Mouse (Mus musculus) ES-E14 (cell line): ENCODE data around the gene Mapk13. TPM values are rescaled to one million over a fixed set of nuclear protein-coding genes. Genes with fewer than 3 reads are reported as not detected.
A peak's percentile ranks its signal among the peaks of the same experiment; 100 is the strongest.

ENCODE experiments used
- DNase-seq: peaks from one replicate; pipeline ENCODE4 v3.0.0-alpha.2; 2013; ENCODE audit warnings: low read depth, low spot score
- H3K27ac ChIP-seq: 2 replicates; pipeline ENCODE4 v1.5.1; 2012; ENCODE audit warnings: low read depth, mild to moderate bottlenecking, low read length, moderate library complexity, mixed read lengths; ENCODE audit not compliant: poor library complexity, insufficient read depth, severe bottlenecking
- H3K36me3 ChIP-seq: 2 replicates; pipeline ENCODE4 v1.6.1; 2012; ENCODE audit warnings: mild to moderate bottlenecking, low read length, moderate library complexity, mixed read lengths; ENCODE audit not compliant: control insufficient read depth, poor library complexity, insufficient read depth, severe bottlenecking
- H3K4me1 ChIP-seq, 2 experiments: fragments of 150-350 bp in 1 of 2; sonication (generic) in 1 of 2; 2 replicates each; pipeline ENCODE4 v1.6.1; 2012; ENCODE audit warnings: low read length in 2 of 2, mild to moderate bottlenecking in 1 of 2, mixed read lengths in 1 of 2; ENCODE audit not compliant: control insufficient read depth in 2 of 2, insufficient read depth in 2 of 2, poor library complexity in 1 of 2
- H3K4me3 ChIP-seq, 2 experiments: fragments of 150-350 bp in 1 of 2; sonication (generic) in 1 of 2; 2 replicates each; pipeline ENCODE4 v1.5.1; 2012; ENCODE audit warnings: low read length in 2 of 2, low read depth in 1 of 2, mild to moderate bottlenecking in 1 of 2, mixed read lengths in 1 of 2; ENCODE audit not compliant: insufficient read depth in 1 of 2, poor library complexity in 1 of 2, severe bottlenecking in 1 of 2
- H3K9ac ChIP-seq: 2 replicates; pipeline ENCODE4 v1.6.1; 2012; ENCODE audit warnings: low read depth, mild to moderate bottlenecking, low read length, mixed read lengths; ENCODE audit not compliant: poor library complexity, insufficient read depth, severe bottlenecking
- H3K9me3 ChIP-seq: fragments of 150-350 bp; sonication (generic); 2 replicates; pipeline ENCODE4 v1.6.1; 2012; ENCODE audit warnings: low read depth, mild to moderate bottlenecking, low read length; ENCODE audit not compliant: control insufficient read depth, insufficient read depth
- CHD2 ChIP-seq: IDR thresholded peaks from 2 replicates; pipeline ENCODE4 v1.6.1; 2014; ENCODE audit warnings: mild to moderate bottlenecking, low read depth, low read length, inconsistent platforms
- HCFC1 ChIP-seq: IDR thresholded peaks from 2 replicates; pipeline ENCODE4 v1.6.1; 2012; ENCODE audit warnings: low read length, inconsistent platforms, borderline replicate concordance; ENCODE audit not compliant: insufficient read depth
- MAFK ChIP-seq: IDR thresholded peaks from 2 replicates; pipeline ENCODE4 v1.6.1; 2014; ENCODE audit warnings: mild to moderate bottlenecking, low read depth, low read length, inconsistent platforms; ENCODE audit not compliant: insufficient read depth
- ZC3H11A ChIP-seq: IDR thresholded peaks from 2 replicates; pipeline ENCODE4 v1.6.1; 2012; ENCODE audit warnings: low read depth, mild to moderate bottlenecking, inconsistent platforms, low read length, borderline replicate concordance
- ZNF384 ChIP-seq: IDR thresholded peaks from 2 replicates; pipeline ENCODE4 v1.6.1; 2012; ENCODE audit warnings: low read depth, low read length, inconsistent platforms
- in situ Hi-C, 2 experiments: fragments of 600-800 bp; cut with MboI; formaldehyde crosslinking; loops; one replicate each; pipeline ENCODE4 v1.15.1; 2025; ENCODE audit warnings: low sequenced_read_pairs in 2 of 2, inconsistent platforms in 1 of 2; ENCODE audit not compliant: unreplicated experiment in 2 of 2
- total RNA-seq: library from RNA; depleted of rRNA; stranded (reverse); fragments of 300-350 nt; gene quantifications from 2 replicates; pipeline ENCODE4 v1.2.3, GENCODE M21; 2012

The Mapk13 gene
- total RNA-seq, 1 experiment, result 7.1 TPM

DNA sequence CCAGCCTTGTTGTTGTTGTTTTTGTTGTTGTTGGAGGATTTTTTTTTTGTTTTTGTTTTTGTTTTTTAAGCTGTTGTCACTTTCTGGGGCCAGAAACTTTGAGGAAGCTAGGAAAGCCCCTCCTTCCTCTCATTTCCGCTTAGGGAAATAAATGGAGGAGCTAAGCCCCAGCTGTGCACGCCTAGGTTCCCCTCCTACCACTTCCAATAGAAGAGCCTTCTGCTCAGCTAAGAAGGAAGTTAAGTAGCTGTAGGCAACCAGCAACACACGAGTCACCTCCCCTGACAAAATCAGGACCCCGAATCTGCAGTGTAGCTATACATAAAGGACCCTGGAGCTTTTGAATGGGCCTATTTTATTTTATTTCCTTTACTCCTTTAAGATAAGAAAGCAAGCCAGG lies 31.1 kb upstream of the Mapk13 start:
- Histone ChIP-seq H3K9ac (no peak overlapping the region), H3K4me1 (0 out of 4 replicates have a peak, but pooled peaks cover 0 to 2% of the 10 kb centered on the region in 2 experiments), H3K27ac (no peak overlapping the region), H3K4me3 (no peak overlapping the region), H3K36me3 (peaks cover 33% of the 10 kb centered on the region), H3K9me3 (no peaks in the 10 kb centered on the region)
- in situ Hi-C loops, result no loop called here
- no peak for TF ChIP-seq MAFK
- no peak for TF ChIP-seq CHD2
- no peak for TF ChIP-seq HCFC1
- DNase-seq, result no peak

DNA sequence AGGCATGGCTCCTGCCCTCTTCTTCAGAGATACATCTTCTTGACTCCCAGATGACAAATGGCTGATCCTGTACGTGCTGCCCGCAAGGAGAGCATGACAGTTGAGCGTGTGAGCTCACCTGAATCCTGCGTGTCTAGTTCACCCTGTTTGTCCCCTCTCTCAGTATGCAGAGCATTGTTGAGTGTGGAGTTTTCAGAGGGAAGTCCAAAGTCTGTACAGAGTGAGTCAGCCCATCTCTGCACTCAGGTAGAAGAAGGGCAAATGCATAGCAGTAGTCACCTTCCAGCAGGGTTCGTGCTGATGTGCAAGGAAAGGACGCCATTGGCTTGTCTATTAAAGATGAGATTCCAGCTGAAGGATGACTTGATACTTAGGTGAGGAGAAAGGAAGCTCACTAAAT lies 29.9 kb upstream of the Mapk13 start:
- Histone ChIP-seq H3K9ac (no peak overlapping the region), H3K27ac (no peak overlapping the region), H3K4me1 (0 out of 4 replicates have a peak, but pooled peaks cover 0 to 2% of the 10 kb centered on the region in 2 experiments), H3K9me3 (no peaks in the 10 kb centered on the region), H3K4me3 (no peak overlapping the region), H3K36me3 (peaks cover 40% of the 10 kb centered on the region)
- in situ Hi-C loops, result no loop called here
- DNase-seq, result no peak
- no peak for TF ChIP-seq MAFK
- no peak for TF ChIP-seq ZNF384
- TF ChIP-seq HCFC1, result no peak
- no peak for TF ChIP-seq CHD2
- TF ChIP-seq ZC3H11A, result no peak

- TF ChIP-seq MAFK (no peak), ZNF384 (no peak), CHD2 (no peak), ZC3H11A (no peak), HCFC1 (no peak)
These were observed 25.8 kb upstream of the Mapk13 start for GRCm38 (mm10) chr17:28743145-28743866.

DNA sequence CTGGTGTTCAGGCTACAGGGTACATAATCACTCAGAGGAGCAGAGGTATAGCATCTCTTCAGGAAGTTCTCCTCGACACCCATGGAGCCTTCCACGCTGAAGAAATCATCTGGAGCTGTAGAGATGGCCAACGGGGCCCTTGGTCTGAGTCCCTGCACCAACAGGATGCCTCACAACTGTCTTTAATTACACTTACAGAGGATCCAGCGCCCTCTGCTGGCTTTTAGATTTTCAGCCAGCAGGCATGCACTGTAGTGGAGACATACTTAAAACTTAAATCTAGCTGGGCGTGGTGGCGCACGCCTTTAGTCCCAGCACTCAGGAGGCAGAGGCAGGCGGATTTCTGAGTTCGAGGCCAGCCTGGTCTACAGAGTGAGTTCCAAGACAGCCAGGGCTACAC lies 25.2 kb upstream of the Mapk13 start:
- H3K4me3 ChIP-seq, result no peak overlapping the region
- H3K36me3 ChIP-seq, result peaks cover 57% of the 10 kb centered on the region
- H3K27ac ChIP-seq, result no peak overlapping the region
- H3K9me3 ChIP-seq, result no peaks in the 10 kb centered on the region
- H3K4me1 ChIP-seq, result no peaks in the 10 kb centered on the region
- TF ChIP-seq ZC3H11A (no peak), ZNF384 (no peak), CHD2 (no peak), MAFK (no peak), HCFC1 (no peak)
- no peak overlapping the region for H3K9ac ChIP-seq
- DNase-seq, result peak; percentile 63
- in situ Hi-C loops, result no loop called here

More at GRCm38 (mm10) chr17:28743145-28743866, 25.8 kb upstream of the Mapk13 start:
- Histone ChIP-seq H3K36me3 (peaks cover 57% of the 10 kb centered on the region), H3K27ac (no peak overlapping the region), H3K9me3 (no peaks in the 10 kb centered on the region), H3K9ac (no peak overlapping the region), H3K4me3 (no peak overlapping the region), H3K4me1 (no peaks in the 10 kb centered on the region)
- DNase-seq, result no peak
- in situ Hi-C loops, result no loop called here

DNA sequence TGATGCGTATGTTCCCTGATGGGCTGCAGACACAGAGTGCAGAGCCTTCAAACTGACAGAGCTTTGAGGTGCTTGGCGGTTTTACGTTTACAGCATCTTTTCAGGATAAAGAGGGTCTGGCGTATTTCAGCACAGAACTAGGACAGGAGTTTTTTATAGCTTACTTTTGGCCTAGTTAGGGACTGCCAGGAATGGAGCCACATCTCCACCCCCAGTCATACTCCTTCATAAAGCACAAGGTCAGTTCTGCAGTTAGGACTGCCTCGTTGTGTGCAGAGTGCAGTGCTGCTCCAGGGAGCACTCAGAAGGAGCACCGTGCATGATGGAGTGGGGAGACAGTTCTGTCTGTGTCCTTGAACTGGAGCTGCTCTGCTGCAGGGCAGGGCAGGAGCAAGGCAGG lies 23.3 kb upstream of the Mapk13 start:
- Histone ChIP-seq H3K4me3 (no peak overlapping the region), H3K36me3 (peaks cover 46% of the 10 kb centered on the region), H3K9me3 (no peaks in the 10 kb centered on the region), H3K27ac (no peak overlapping the region), H3K9ac (no peak overlapping the region), H3K4me1 (no peaks in the 10 kb centered on the region)
- DNase-seq, result no peak
- TF ChIP-seq MAFK, result no peak
- TF ChIP-seq HCFC1, result no peak
- TF ChIP-seq ZC3H11A, result no peak
- in situ Hi-C loops, result no loop called here
